Mouse (Mus musculus): Measurements from ENCODE around the gene Pard3. TPM values are rescaled to one million over a fixed set of nuclear protein-coding genes. Genes with fewer than 3 reads are reported as not detected.

The Pard3 gene
- polyA plus RNA-seq, 1 experiment from 2014 or later = 38.3 TPM

DNA sequence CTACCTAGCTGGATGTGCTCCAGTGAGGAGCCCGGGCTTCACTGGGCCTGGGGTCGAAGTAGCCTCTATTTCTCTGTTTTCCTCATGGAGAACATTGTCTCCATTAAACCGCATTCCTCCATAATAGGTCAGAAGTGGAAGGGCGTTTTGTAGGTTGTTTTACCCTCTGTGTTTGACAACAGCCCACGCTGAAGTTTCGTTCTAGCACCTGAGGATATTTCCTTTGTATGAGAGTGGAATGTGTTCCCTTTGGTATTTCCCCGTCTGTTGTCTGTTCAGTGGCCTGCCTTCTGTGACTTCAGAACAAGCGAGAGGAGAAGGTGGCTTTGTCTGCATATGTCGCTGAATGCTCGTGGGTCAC lies 1.4 kb downstream of the Pard3 start:
- H3K27ac ChIP-seq = peak overlapping the region; percentile 97
- ATAC-seq (ENCODE audit: low FRiP score) = no peak
- peak overlapping the region; percentile 69 for H3K4me2 ChIP-seq (replicated peaks)
- H3K4me1 ChIP-seq = peaks cover 24% of the 10 kb centered on the region
- H3K27me3 ChIP-seq = no peaks in the 10 kb centered on the region
- H3K36me3 ChIP-seq = no peaks in the 10 kb centered on the region
- H3K9ac ChIP-seq = peak overlapping the region; percentile 96
- no peaks in the 10 kb centered on the region for H3K9me3 ChIP-seq (replicated peaks)
- WGBS = 2% methylated on average over 10 of the region's 10 CpGs
- peak overlapping the region; percentile 88 for H3K4me3 ChIP-seq

DNA sequence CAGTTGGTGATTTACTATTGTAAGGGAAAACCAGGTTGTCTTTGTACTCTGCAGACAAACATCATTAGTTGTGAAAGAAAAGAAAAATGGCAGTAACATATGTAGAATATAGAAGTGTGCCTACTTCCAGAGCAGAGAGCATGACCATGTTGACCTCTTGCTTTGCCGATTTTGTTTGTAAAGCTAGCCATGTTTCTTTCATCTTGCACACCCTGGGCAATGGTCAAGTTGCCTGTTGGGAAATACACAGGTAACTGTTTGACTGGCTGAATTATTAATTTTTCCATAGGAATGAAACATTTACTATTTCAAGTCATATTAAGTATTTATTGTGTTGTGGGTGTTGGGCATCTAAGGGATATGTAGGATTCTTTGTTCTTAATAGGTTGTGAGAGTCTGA lies 2.1 kb downstream of the Pard3 start:
- no peak for ATAC-seq (ENCODE audit: low FRiP score)
- Histone ChIP-seq H3K4me2 (replicated peaks) (peak overlapping the region; percentile 69), H3K9me3 (replicated peaks) (no peaks in the 10 kb centered on the region), H3K9ac (0 out of 2 replicates have a peak overlapping the region, but pooled peaks have one; percentile 96), H3K27me3 (no peaks in the 10 kb centered on the region), H3K4me1 (peaks cover 30% of the 10 kb centered on the region), H3K36me3 (no peaks in the 10 kb centered on the region), H3K27ac (no peak overlapping the region), H3K4me3 (peak overlapping the region; percentile 88)
- 42% methylated on average over 1 of the region's 1 CpGs for whole genome bisulfite sequencing

- no peak overlapping the region for H3K27ac ChIP-seq
- no peaks in the 10 kb centered on the region for H3K9me3 ChIP-seq (replicated peaks)
- H3K9ac ChIP-seq = no peak overlapping the region
- H3K4me1 ChIP-seq = peaks cover 33% of the 10 kb centered on the region
- H3K4me3 ChIP-seq = no peak overlapping the region
- H3K4me2 ChIP-seq (replicated peaks) = no peak overlapping the region
- no peak for ATAC-seq (ENCODE audit: low FRiP score)
- no peaks in the 10 kb centered on the region for H3K36me3 ChIP-seq
- H3K27me3 ChIP-seq = no peaks in the 10 kb centered on the region
Measured at GRCm38 (mm10) chr8:127066501-127066900, 2.8 kb downstream of the Pard3 start.

GRCm38 (mm10) chr8:127068719-127069118 lies 5.0 kb downstream of the Pard3 start:
- Histone ChIP-seq H3K4me1 (peaks cover 34% of the 10 kb centered on the region), H3K4me3 (no peak overlapping the region), H3K36me3 (no peaks in the 10 kb centered on the region), H3K4me2 (replicated peaks) (no peak overlapping the region), H3K27ac (no peak overlapping the region), H3K9ac (no peak overlapping the region), H3K9me3 (replicated peaks) (no peaks in the 10 kb centered on the region), H3K27me3 (no peaks in the 10 kb centered on the region)
- ATAC-seq (ENCODE audit: low FRiP score) = no peak
- WGBS = 93% methylated on average over 3 of the region's 3 CpGs

DNA sequence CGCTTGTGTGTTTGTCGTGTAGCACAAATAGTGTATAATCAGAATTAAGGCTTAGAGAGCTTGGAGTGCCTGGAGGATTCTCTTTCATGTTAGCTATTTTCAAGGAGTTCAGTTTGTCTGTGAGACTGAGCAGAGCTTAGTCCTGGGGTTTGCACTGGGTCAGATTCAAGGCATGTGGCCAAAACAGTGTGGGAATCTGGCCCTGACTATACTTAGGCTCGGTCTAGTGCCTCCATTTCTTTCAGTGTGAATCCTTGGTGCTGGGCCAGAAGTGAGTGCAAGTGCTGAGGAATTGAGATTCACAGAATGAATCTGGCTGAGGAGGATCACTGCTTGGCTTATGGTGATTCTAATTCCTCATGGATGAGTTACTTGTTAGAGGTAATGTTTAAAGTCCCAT lies 6.5 kb downstream of the Pard3 start:
- no peak overlapping the region for H3K9ac ChIP-seq
- peaks cover 38% of the 10 kb centered on the region for H3K4me1 ChIP-seq
- no peak for ATAC-seq (ENCODE audit: low FRiP score)
- no peak overlapping the region for H3K27ac ChIP-seq
- no peak overlapping the region for H3K4me3 ChIP-seq
- no peaks in the 10 kb centered on the region for H3K36me3 ChIP-seq
- H3K9me3 ChIP-seq (replicated peaks) = no peaks in the 10 kb centered on the region
- 84% methylated on average over 3 of the region's 3 CpGs for WGBS
- no peak overlapping the region for H3K4me2 ChIP-seq (replicated peaks)
- no peaks in the 10 kb centered on the region for H3K27me3 ChIP-seq

DNA sequence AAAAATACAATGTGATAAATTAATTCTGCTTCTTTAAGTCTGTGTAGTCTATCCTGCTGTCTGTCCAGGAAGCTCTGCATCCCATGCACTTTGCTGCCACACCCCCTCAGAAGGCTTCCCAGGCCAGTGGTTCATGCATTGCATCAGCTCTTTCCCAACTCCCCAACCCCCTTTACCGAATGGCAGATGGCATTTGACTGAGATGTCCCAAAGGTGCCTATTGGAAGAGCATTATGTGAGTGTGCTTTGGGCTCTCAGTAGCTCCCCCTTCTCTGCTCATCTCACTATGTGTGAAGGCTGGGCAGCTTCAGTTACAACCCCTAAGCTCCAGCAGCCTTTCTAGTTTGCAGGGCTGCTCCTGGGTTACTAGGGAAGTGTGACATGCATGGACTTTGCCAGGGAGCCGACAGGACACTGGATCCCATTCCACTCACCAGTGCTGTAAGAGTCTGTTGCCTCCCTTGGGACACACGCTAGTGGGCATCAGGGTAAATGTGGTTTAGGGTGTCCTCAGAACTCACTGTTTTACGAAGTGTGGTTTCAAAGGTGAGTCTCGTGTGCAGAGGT lies 9.4 kb downstream of the Pard3 start:
- no peak overlapping the region for H3K9ac ChIP-seq
- H3K27ac ChIP-seq = peak overlapping the region; percentile 2; the same call in 1 of the 2 replicates
- H3K4me3 ChIP-seq = no peak overlapping the region
- H3K36me3 ChIP-seq = no peaks in the 10 kb centered on the region
- peaks cover 29% of the 10 kb centered on the region for H3K4me1 ChIP-seq
- no peaks in the 10 kb centered on the region for H3K9me3 ChIP-seq (replicated peaks)
- WGBS = 66% methylated on average over 5 of the region's 5 CpGs
- H3K4me2 ChIP-seq (replicated peaks) = no peak overlapping the region
- no peaks in the 10 kb centered on the region for H3K27me3 ChIP-seq
- no peak for ATAC-seq (ENCODE audit: low FRiP score)

DNA sequence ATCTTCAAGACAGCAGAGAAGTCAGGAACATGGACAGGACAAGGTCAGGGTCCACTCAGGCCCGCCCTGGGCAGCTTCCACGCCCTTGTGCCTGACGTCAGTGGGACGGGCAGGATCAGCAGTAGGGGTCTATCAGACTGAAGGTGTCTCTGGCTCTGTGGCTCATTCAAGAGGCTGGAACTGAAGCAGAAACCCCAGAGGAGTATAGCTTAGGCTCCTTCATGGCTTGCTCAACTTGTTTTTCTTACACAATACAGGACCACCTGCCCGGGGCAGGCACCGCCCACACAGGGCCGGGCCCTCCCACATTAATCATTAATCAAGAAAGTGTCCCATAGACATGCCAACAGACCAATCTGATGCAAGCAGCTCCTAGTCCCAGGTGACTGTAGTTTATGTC lies 12.8 kb downstream of the Pard3 start:
- Histone ChIP-seq H3K27ac (no peak overlapping the region), H3K36me3 (no peaks in the 10 kb centered on the region), H3K4me2 (replicated peaks) (no peak overlapping the region), H3K9me3 (replicated peaks) (no peaks in the 10 kb centered on the region), H3K4me1 (peaks cover 35% of the 10 kb centered on the region), H3K4me3 (no peak overlapping the region), H3K27me3 (no peaks in the 10 kb centered on the region), H3K9ac (no peak overlapping the region)
- 69% methylated on average over 7 of the region's 7 CpGs for WGBS
- no peak for ATAC-seq (ENCODE audit: low FRiP score)

- H3K4me1 ChIP-seq = peaks cover 24% of the 10 kb centered on the region
Measured at GRCm38 (mm10) chr8:127079244-127079805, 15.6 kb downstream of the Pard3 start.

DNA sequence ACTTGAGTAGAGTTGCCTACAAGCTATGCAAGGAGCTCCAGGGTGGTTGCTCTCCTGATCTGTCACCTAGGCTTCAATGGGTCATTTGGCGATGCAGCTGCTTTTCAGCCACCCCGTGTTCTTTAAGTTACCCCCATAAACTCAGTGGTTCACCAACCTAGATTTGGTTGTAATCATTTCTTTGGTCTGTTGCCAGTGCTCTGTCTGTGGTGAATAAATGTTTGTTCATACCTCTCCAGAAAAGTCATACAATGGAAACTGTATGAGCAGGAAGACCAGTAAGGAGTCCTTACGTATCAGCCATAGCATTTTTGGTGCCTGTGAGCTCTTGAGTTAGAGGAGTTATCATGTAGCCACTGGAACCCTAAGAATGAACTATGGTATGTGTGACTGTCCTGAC lies 17.6 kb downstream of the Pard3 start:
- no peak overlapping the region for H3K4me2 ChIP-seq (replicated peaks)
- peaks cover 19% of the 10 kb centered on the region for H3K4me1 ChIP-seq
- H3K27me3 ChIP-seq = no peaks in the 10 kb centered on the region
- 93% methylated on average over 3 of the region's 3 CpGs for WGBS
- ATAC-seq (ENCODE audit: low FRiP score) = no peak
- H3K9me3 ChIP-seq (replicated peaks) = no peaks in the 10 kb centered on the region
- H3K36me3 ChIP-seq = no peaks in the 10 kb centered on the region
- no peak overlapping the region for H3K9ac ChIP-seq
- no peak overlapping the region for H3K4me3 ChIP-seq
- H3K27ac ChIP-seq = no peak overlapping the region

More at GRCm38 (mm10) chr8:127079244-127079805, 15.6 kb downstream of the Pard3 start:
- Histone ChIP-seq H3K9me3 (replicated peaks) (no peaks in the 10 kb centered on the region), H3K36me3 (no peaks in the 10 kb centered on the region), H3K27ac (no peak overlapping the region), H3K27me3 (no peaks in the 10 kb centered on the region), H3K4me2 (replicated peaks) (no peak overlapping the region), H3K9ac (no peak overlapping the region), H3K4me3 (no peak overlapping the region)
- WGBS = 63% methylated on average over 5 of the region's 5 CpGs
- ATAC-seq (ENCODE audit: low FRiP score) = no peak

DNA sequence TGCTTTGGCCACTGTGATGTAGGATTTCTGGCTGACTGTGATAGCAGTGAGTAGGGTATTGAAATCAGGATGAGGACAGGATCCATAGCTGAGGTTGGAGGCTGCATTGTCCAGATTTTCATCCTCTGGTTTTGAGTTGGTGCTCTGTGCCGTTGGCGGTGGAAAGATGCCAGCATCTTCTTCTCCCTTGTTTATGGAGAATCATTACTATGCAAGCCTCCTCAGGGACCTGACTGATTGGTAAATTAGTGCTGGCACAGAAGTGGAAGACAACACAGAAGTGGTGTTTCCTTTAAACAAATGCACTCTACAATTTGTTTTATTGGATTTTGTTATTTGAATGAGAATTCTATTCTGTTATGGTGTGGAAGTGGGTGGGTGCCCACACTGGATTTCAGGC lies 18.8 kb downstream of the Pard3 start:
- Histone ChIP-seq H3K27ac (no peak overlapping the region), H3K4me2 (replicated peaks) (no peak overlapping the region), H3K4me3 (no peak overlapping the region), H3K4me1 (peaks cover 16% of the 10 kb centered on the region), H3K36me3 (no peaks in the 10 kb centered on the region), H3K9me3 (replicated peaks) (no peaks in the 10 kb centered on the region), H3K9ac (no peak overlapping the region), H3K27me3 (no peaks in the 10 kb centered on the region)
- no peak for ATAC-seq (ENCODE audit: low FRiP score)
- 75% methylated on average over 2 of the region's 2 CpGs for WGBS

GRCm38 (mm10) chr8:127084565-127084964 lies 20.9 kb downstream of the Pard3 start:
- no peak overlapping the region for H3K27ac ChIP-seq
- no peak overlapping the region for H3K4me2 ChIP-seq (replicated peaks)
- H3K9ac ChIP-seq = no peak overlapping the region
- no peak for ATAC-seq (ENCODE audit: low FRiP score)
- no peaks in the 10 kb centered on the region for H3K9me3 ChIP-seq (replicated peaks)
- peaks cover 25% of the 10 kb centered on the region for H3K4me1 ChIP-seq
- H3K4me3 ChIP-seq = no peak overlapping the region
- H3K27me3 ChIP-seq = no peaks in the 10 kb centered on the region
- WGBS = 92% methylated on average over 6 of the region's 6 CpGs
- H3K36me3 ChIP-seq = no peaks in the 10 kb centered on the region

DNA sequence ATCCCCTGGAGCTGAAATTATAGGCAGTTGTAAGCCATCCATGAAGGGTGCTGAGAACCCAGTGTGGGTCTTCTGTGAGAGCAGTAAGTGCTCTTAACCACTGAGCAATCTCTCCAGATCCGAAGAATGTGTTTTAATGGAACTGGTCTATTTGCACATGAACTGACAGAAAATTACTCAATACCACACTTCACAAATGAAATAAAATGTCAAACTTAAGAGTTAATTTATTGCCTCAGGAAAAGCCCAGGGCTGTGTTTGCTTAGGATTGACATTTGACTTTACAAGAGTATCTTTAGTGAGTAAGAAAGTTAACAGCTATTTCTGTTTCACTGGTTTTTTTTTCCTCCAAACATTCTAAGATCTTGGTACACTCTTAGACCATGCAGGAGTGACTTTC lies 23.7 kb downstream of the Pard3 start:
- Histone ChIP-seq H3K4me3 (no peak overlapping the region), H3K27ac (no peak overlapping the region), H3K4me2 (replicated peaks) (no peak overlapping the region), H3K36me3 (no peaks in the 10 kb centered on the region), H3K27me3 (no peaks in the 10 kb centered on the region), H3K9me3 (replicated peaks) (no peaks in the 10 kb centered on the region), H3K9ac (no peak overlapping the region), H3K4me1 (peaks cover 31% of the 10 kb centered on the region)
- WGBS = 68% methylated on average over 1 of the region's 1 CpGs
- ATAC-seq (ENCODE audit: low FRiP score) = no peak

- Histone ChIP-seq H3K27me3 (no peaks in the 10 kb centered on the region), H3K9ac (no peak overlapping the region), H3K36me3 (no peaks in the 10 kb centered on the region), H3K9me3 (replicated peaks) (no peaks in the 10 kb centered on the region), H3K4me1 (peaks cover 39% of the 10 kb centered on the region), H3K27ac (0 out of 2 replicates have a peak overlapping the region, but pooled peaks have one; percentile 0), H3K4me3 (no peak overlapping the region), H3K4me2 (replicated peaks) (0 out of 2 replicates have a peak overlapping the region, but pooled peaks have one; percentile 3)
- ATAC-seq (ENCODE audit: low FRiP score) = no peak
- 27% methylated on average over 9 of the region's 9 CpGs for whole genome bisulfite sequencing
Measured at GRCm38 (mm10) chr8:127088372-127088771, 24.7 kb downstream of the Pard3 start.

All from hindbrain, embryonic 12.5 days (tissue).